Mouse (Mus musculus) thymus, postnatal 25 days (tissue): ENCODE data around the gene Ets1.

Experiments
- DNase-seq: peaks from one replicate; pipeline ENCODE4 v3.0.0; 2022

Ets1 gene

GRCm38 (mm10) chr9:32787615-32788014 is 151.6 kb downstream of the Ets1 start:
- no peak for DNase-seq

- no peak for DNase-seq
Measured at GRCm38 (mm10) chr9:32789306-32789705, 153.3 kb downstream of the Ets1 start.

DNA sequence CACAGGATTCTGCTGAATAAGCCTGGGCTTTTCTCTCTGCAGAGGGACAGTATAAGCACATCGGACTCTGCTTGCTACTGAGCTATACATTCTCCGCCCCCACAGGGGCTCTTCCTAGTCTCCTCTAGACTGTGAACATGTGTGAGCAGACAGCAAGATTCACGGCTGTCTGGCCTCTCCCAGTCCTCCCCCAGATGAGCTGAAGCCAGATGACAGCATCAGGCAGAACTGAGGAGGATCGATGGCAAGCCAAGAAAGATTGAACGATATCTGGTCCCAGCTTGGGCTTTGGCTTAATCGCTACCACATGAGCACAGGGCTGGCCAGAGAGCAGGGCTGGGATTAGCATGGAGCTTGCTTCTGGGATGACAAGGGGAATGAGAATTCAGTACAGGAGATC is 155.7 kb downstream of the Ets1 start:
- DNase-seq, result no peak

DNA sequence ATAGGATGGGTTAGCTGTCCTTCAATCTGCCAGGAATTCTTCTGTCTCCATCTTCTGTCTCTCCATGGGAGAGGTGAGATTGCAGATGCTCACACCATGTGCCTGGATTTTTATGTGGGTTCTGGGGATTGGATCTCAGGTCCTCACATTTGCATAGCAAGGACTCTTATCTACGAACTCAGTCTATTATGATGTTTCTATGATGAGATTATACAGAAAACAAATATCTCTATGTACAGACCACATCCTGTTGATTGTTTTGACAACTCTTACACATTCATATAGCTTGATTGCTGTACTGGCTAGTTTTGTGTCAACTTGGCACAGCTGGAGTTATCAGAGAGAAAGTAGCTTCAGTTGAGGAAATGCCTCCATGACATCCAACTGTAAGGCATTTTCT is 162.2 kb downstream of the Ets1 start:
- no peak for DNase-seq

- no peak for DNase-seq
Measured at GRCm38 (mm10) chr9:32806106-32806505, 170.1 kb downstream of the Ets1 start.
